Mouse (Mus musculus) c-Kit-positive CD71-negative TER-119-negative erythroid progenitor cells, embryonic 14.5 days (primary cell): ENCODE data around the gene Bcr.
A peak's percentile ranks its signal among the peaks of the same experiment; 100 is the strongest.
"Not testable (repeated sequence)": the region's sequence is repeated elsewhere in the genome, so short reads cannot be mapped to it uniquely, and the experiment has no call there.

ENCODE experiments used
- DNase-seq: peaks from one replicate; pipeline ENCODE4 v3.0.0-alpha.2; 2013; ENCODE audit warnings: low read depth

The Bcr gene

GRCm38 (mm10) chr10:75060217-75060842 lies at the start of gene Bcr:
Gene Bcr (plus strand): TSS chr10:75060592.
- DNase-seq, result peak; percentile 41

DNA sequence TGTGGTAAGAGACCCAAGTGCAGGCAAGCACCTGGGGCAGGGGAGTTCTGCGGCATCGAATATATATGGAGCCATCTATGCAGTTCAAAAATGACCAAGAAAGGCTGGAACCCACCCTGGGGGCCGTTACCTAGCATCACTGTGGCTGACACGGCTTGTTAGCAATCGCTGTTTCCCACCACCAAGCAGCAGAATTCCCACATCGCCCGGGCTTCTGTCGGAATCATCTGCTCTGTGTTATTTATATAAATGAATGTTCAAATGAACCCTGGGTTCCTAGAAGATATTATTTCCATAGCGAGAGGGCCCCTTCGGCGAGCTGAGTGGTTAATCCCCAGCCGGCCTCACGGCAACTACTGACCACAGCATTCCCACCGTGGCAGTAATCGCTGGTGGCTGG lies 49.7 kb upstream of the Bcr start:
- no peak for DNase-seq

DNA sequence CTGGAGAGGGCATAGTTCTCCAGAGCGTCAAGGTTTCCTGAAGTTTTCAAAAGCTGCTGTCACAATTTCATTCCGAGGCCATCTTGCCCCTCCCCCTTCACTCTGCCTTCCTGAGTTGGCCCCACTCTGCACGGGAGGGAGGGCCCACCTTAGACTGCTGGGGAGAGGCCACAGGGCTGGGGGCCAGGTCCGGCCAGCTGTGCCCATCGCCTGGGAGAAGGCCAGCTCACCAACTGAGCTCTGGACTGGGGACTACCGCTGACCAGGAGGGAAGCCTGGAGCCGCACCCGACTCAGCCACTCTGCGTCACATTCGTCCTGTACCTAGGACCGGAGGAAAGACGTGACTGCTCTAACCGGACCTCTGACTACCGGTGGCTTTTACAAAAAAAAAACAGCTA lies 44.9 kb upstream of the Bcr start:
- no peak for DNase-seq

DNA sequence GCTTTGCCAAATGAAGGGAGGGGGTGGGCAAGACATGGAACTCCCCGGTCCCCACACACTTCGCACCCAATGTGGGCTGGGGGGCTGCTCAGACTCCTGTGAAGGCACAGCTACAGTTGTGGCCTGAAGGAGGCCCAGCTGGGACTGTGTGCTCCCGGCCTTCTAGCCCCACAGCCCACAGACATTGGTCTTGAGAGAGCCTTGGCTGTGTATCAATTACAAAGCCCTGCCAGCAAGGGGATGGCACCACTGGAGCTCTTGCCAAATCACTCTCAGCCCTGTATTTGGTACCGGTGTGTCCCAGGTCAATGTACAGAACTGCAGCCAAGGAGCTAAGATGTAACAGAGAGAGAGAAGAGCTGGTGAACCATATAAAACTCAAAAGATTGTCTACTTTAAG lies 43.9 kb upstream of the Bcr start:
- no peak for DNase-seq

- DNase-seq, result no peak
Observed at GRCm38 (mm10) chr10:75020271-75020670, 40.1 kb upstream of the Bcr start.

GRCm38 (mm10) chr10:75021138-75021537 lies 39.3 kb upstream of the Bcr start:
- peak; percentile 47 for DNase-seq

GRCm38 (mm10) chr10:75026491-75026890 lies 33.9 kb upstream of the Bcr start:
- no peak for DNase-seq

DNA sequence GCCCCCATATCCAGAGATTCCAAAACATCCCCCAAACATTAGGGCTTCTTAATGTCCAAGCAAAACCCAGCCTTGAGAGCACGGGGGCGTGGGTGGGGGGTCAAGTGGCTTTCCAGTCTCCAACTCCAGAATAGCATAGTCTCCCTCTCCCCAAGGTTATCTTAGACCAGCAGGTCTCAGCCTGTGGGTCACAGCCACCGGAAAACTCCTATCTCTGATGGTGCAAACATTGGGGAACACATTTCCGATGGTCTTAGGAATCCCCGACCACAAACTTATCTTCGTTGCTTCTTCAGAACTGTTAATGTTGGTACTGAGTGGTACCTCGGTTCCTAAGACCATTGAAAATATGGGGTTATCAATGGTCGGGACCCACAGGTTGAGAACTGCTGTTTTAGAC lies 31.6 kb upstream of the Bcr start:
- DNase-seq, result no peak

DNA sequence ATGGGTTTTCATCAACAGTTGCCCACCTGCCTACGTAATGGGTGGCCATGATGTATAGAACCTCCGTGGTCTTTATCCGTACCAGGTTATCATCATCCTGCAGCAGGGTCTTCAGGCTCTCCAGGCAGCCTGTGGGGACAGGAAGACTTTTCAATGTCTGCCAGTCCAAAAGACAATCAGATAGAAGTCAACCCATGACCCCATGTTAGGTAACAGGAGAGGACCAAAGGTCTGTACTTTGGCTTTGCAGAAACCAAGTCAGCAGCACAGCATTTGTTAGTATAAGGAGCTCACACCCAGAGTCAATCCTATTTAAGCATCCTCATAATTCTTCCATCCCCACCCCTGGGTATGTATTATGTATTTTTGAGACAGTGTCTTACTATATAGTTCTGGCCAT lies 30.7 kb upstream of the Bcr start:
- DNase-seq, result no peak

GRCm38 (mm10) chr10:75030234-75030633 lies 30.2 kb upstream of the Bcr start:
- no peak for DNase-seq

- DNase-seq, result no peak
Observed at GRCm38 (mm10) chr10:75031345-75032114, 28.9 kb upstream of the Bcr start.

DNA sequence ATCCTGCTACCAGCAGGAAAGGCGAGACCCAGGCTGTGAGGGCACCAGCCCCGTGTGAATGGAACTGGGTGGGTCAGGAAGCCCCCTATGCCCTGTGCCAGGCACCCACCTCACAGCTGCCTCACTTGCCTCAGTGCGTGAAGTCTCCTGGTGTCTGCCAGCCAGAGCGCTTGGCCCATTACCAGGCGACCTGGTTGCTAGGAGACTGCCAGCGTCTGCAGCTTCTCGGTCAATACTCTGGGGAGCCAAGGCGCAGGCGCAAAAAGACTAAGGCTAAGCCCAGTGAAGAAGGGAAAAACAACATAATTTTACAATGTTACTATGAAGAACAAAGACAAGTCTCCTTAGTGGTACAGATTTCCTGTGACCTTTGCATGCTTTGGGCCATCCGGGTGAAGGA lies 28.0 kb upstream of the Bcr start, which contains the start of gene Rsph14:
Rsph14 (minus strand) TSS at position 192 of the 400 bp plus-strand sequence.
- DNase-seq, result no peak

DNA sequence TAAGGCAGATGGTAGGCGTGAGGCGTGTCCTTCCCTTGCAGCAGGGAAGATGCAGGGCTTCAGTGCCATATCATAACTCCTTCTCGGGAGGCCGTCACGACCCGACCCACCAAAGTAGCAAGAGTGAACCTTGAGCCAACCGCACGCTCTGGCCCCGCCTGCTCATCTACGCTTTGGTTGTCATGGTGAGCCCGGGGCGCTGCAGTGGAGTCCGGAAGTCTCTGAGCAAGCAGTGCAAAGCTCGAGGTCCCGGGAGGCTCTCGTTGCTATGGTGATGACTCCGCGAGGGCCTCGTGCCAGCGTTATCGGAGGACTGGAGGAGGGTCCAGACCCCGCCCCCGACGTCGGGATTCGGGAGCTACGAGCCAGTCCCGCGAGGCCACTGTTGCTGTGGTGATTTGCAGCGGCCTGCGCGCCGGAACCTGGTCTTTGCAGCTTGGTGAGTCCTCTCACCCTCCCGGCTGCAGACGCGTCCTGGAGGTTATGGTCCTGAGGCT lies 23.5 kb upstream of the Bcr start, which contains the start of gene Rab36:
Rab36 (plus strand) TSS at position 176 of the 497 bp plus-strand sequence.
- DNase-seq, result peak; percentile 78

GRCm38 (mm10) chr10:75042060-75042459 lies 18.3 kb upstream of the Bcr start:
- not testable (repeated sequence) for DNase-seq

DNA sequence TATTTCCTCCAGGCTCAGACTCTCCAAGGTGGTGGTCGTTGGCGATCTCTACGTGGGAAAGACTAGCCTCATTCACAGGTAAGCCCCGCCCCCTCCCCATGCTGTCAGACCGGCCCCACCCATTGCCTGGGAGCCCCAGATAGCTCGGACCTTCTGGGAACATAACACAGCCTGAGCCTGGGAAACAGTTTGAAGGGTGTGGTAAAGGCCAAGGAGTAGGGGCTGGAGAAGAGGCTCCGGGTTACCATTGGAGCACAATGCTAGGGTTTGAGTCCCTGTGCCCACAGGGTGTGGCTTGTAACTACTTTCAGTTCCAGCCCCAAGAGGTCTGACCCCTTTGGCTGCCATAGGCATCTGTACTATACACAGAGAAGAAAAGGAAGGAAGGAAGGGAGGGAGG lies 15.9 kb upstream of the Bcr start:
- DNase-seq, result no peak

GRCm38 (mm10) chr10:75045831-75046230 lies 14.6 kb upstream of the Bcr start:
- DNase-seq, result no peak

DNA sequence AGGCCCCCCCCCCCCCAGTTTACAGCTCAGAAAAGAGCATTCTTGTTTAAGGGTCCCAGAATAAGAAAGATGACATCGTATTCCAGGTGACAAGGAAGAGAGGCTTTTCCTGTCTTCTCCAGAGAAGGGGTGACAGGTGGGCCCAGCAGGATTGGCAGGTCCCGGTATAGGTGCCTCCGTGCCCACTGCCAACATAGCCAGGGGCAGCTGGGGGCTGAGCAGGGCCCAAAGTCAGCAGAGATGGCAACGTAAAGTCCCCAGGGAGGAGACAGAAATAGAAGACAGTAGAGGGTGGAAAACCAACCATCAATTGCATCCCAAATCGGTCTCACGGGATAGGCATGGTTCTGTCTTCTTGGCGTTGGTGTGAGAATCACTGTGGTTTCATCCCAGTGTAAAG lies 11.7 kb upstream of the Bcr start:
- DNase-seq, result no peak

GRCm38 (mm10) chr10:75051364-75052074 lies 8.9 kb upstream of the Bcr start:
- DNase-seq, result no peak

DNA sequence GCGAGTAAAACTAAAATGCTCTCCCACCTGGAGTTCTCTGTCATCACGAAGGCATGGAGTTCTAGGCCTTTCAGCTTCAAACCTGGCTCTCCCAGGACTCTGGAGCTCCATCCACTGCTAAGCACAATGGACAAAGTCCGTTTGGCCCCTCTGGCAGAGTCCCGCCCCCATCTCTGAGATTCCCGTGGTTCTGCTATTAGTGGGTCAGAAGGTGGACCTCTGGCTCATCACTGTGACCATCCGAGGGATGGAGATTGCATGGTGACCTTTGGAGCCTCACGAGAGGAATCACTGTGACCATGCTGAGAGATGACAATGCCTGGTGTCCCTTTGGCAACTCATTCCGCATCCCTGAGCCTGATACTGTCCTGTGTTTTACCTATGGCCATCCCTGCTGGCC lies 7.5 kb upstream of the Bcr start:
- no peak for DNase-seq

DNA sequence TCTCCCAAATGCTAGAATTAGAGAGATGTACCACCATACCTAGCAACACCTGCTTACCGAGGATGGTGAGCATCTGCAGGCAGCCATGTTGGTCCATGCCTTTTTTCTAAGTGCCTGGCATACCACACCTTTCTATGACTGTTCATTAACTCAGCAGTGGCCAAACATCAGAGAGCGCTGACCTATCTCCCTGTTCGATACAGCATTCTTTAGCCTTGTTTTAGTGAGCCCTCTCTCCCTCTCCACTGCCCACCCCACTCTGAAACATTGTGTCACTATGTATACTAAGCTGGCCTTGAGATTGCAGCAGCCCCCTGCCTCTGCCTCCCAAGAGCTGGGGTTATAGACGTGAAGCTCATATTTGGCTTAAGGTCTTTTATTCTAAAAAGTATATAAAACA lies 6.7 kb upstream of the Bcr start:
- no peak for DNase-seq

GRCm38 (mm10) chr10:75054125-75054524 lies 6.3 kb upstream of the Bcr start:
- DNase-seq, result no peak

DNA sequence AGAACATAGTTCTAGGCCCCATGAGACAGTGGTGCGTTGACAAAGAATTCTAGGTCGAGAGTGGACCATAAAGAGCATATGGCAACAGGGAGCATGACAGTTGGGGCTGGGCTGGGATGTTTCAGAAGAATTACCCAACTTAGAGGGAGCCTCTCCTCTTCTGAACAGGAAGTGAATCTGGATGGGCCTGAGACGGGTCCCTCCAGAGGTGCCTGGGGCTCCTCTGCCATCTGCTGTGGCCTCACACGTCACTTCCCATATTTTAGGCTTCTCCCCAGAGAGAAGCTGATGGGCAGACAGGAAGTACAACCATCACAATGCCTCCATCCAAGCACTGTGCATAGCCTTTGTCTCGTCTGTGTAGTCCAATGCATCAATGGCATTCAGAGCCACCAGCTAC lies 4.7 kb upstream of the Bcr start:
- no peak for DNase-seq

GRCm38 (mm10) chr10:75056255-75056654 lies 4.1 kb upstream of the Bcr start:
- no peak for DNase-seq
